Mouse (Mus musculus): ENCODE measurements at regions not wholly inside any gene's neighbourhood (a gene's known extent, or its start where the extent isn't known, plus 50 kb on each side); places are given as distances from the start of the nearest gene placed in this dataset.
A peak's percentile ranks its signal among the peaks of the same experiment; 100 is the strongest.
"Not testable (repeated sequence)": the region's sequence is repeated elsewhere in the genome, so short reads cannot be mapped to it uniquely, and the experiment has no call there.

GRCm38 (mm10) chr10:72298824-72299551 lies 355.7 kb upstream of the Zwint start:
- DNase-seq (ENCODE audit: low read depth, low spot score): no peak

GRCm38 (mm10) chr10:72309045-72309444 lies 345.6 kb upstream of the Zwint start:
- DNase-seq (ENCODE audit: low read depth, low spot score): not testable (repeated sequence)

GRCm38 (mm10) chr10:72318308-72318707 lies 336.3 kb upstream of the Zwint start:
- no peak for DNase-seq (ENCODE audit: low read depth, low spot score)

- no peak for DNase-seq (ENCODE audit: low read depth, low spot score)
Measured at GRCm38 (mm10) chr10:72320307-72320706, 334.3 kb upstream of the Zwint start.

- DNase-seq (ENCODE audit: low read depth, low spot score): no peak
Measured at GRCm38 (mm10) chr10:72326624-72327023, 328.0 kb upstream of the Zwint start.

GRCm38 (mm10) chr10:72347253-72347652 lies 307.4 kb upstream of the Zwint start:
- no peak for DNase-seq (ENCODE audit: low read depth, low spot score)

- DNase-seq (ENCODE audit: low read depth, low spot score): no peak
Measured at GRCm38 (mm10) chr10:72347949-72348663, 306.5 kb upstream of the Zwint start.

- no peak for DNase-seq (ENCODE audit: low read depth, low spot score)
Measured at GRCm38 (mm10) chr10:72352810-72353209, 301.8 kb upstream of the Zwint start.

GRCm38 (mm10) chr10:72353515-72353914 lies 301.1 kb upstream of the Zwint start:
- DNase-seq (ENCODE audit: low read depth, low spot score): no peak

- DNase-seq (ENCODE audit: low read depth, low spot score): no peak
Measured at GRCm38 (mm10) chr10:72383351-72383750, 271.3 kb upstream of the Zwint start.

- DNase-seq (ENCODE audit: low read depth, low spot score): no peak
Measured at GRCm38 (mm10) chr10:72384826-72385225, 269.8 kb upstream of the Zwint start.

GRCm38 (mm10) chr10:72391397-72391796 lies 263.2 kb upstream of the Zwint start:
- DNase-seq (ENCODE audit: low read depth, low spot score): peak; percentile 65

- DNase-seq (ENCODE audit: low read depth, low spot score): no peak
Measured at GRCm38 (mm10) chr10:72393279-72394041, 261.2 kb upstream of the Zwint start.

GRCm38 (mm10) chr10:72394367-72394766 lies 260.3 kb upstream of the Zwint start:
- DNase-seq (ENCODE audit: low read depth, low spot score): peak; percentile 27

- DNase-seq (ENCODE audit: low read depth, low spot score): no peak
Measured at GRCm38 (mm10) chr10:72403290-72403689, 251.4 kb upstream of the Zwint start.

- no peak for DNase-seq (ENCODE audit: low read depth, low spot score)
Measured at GRCm38 (mm10) chr10:72410305-72410704, 244.3 kb upstream of the Zwint start.

GRCm38 (mm10) chr10:72411670-72412069 lies 243.0 kb upstream of the Zwint start:
- no peak for DNase-seq (ENCODE audit: low read depth, low spot score)

- no peak for DNase-seq (ENCODE audit: low read depth, low spot score)
Measured at GRCm38 (mm10) chr10:72454629-72455028, 200.0 kb upstream of the Zwint start.

GRCm38 (mm10) chr10:72484315-72484714 lies 170.3 kb upstream of the Zwint start:
- no peak for DNase-seq (ENCODE audit: low read depth, low spot score)

- DNase-seq (ENCODE audit: low read depth, low spot score): no peak
Measured at GRCm38 (mm10) chr10:72532431-72532830, 122.2 kb upstream of the Zwint start.

GRCm38 (mm10) chr10:72533427-72533826 lies 121.2 kb upstream of the Zwint start:
- DNase-seq (ENCODE audit: low read depth, low spot score): no peak

- no peak for DNase-seq (ENCODE audit: low read depth, low spot score)
Measured at GRCm38 (mm10) chr10:72533859-72534258, 120.8 kb upstream of the Zwint start.
